Mouse (Mus musculus) hindbrain, embryonic 15.5 days (tissue): ENCODE results near the gene Ltbr. TPM values are rescaled to one million over a fixed set of nuclear protein-coding genes. Genes with fewer than 3 reads are reported as not detected.

ENCODE experiments used
- ATAC-seq: fragments of 200-750 bp; cut with Nextera tagmentation; 2 replicates; pipeline ENCODE4 v1.8.0; 2017; ENCODE audit warnings: low read depth, moderate number of reproducible peaks, moderate TSS enrichment; ENCODE audit not compliant: low FRiP score
- H3K27ac ChIP-seq: fragments of 300-500 bp; sonication (generic); replicated peaks from 2 replicates; pipeline ENCODE4 v1.5.1; 2015; ENCODE audit warnings: mild to moderate bottlenecking, inconsistent platforms
- H3K27me3 ChIP-seq: fragments of 300-500 bp; sonication (generic); 2 replicates; pipeline ENCODE4 v1.6.1; 2015; ENCODE audit warnings: control low read depth, inconsistent platforms
- H3K36me3 ChIP-seq: fragments of 300-500 bp; sonication (generic); 2 replicates; pipeline ENCODE4 v1.6.1; 2015; ENCODE audit warnings: control low read depth, inconsistent platforms
- H3K4me1 ChIP-seq: fragments of 300-500 bp; sonication (generic); replicated peaks from 2 replicates; pipeline ENCODE4 v1.6.1; 2015; ENCODE audit warnings: control low read depth, inconsistent platforms
- H3K4me2 ChIP-seq: fragments of 300-500 bp; sonication (generic); 2 replicates; pipeline ENCODE4 v1.6.1; 2015; ENCODE audit warnings: moderate library complexity, mild to moderate bottlenecking, inconsistent platforms
- H3K4me3 ChIP-seq: fragments of 300-500 bp; sonication (generic); 2 replicates; pipeline ENCODE4 v1.5.1; 2015; ENCODE audit warnings: mild to moderate bottlenecking, inconsistent platforms
- H3K9ac ChIP-seq: fragments of 300-500 bp; sonication (generic); 2 replicates; pipeline ENCODE4 v1.6.1; 2015; ENCODE audit warnings: inconsistent platforms
- H3K9me3 ChIP-seq: fragments of 300-500 bp; sonication (generic); 2 replicates; pipeline ENCODE4 v1.6.1; 2016; ENCODE audit warnings: control low read depth, inconsistent platforms
- WGBS: fragments of 180-500 bp; shearing (Covaris S2); methylation state at CpG from one replicate; pipeline ENCODE4 v1.1.7; 2015; 5-methylcytosine and 5-hydroxymethylcytosine counted together
- polyA plus RNA-seq: library from polyadenylated mRNA; unstranded; fragments of >200 nt; fragmentation: Nextera tagmentation; extraction: Ambion mirVana; gene quantifications from 2 replicates; pipeline ENCODE4 v1.2.1, GENCODE M21; 2015

Ltbr gene
- 15.3 and 15.6 TPM in 2 replicates for polyA plus RNA-seq

GRCm38 (mm10) chr6:125313546-125314230, at the start of gene Ltbr:
Ltbr (minus strand) TSS chr6:125313885.
- peak within 1 kb of the TSS; percentile 36 for H3K4me3 ChIP-seq
- 2% methylated on average over 32 of the region's 46 CpGs for WGBS
- H3K4me2 ChIP-seq = peak within 1 kb of the TSS; percentile 60
- no peaks in the 10 kb centered on the region for H3K27me3 ChIP-seq
- no peaks in the 10 kb centered on the region for H3K36me3 ChIP-seq
- H3K9me3 ChIP-seq = no peaks in the 10 kb centered on the region
- peaks cover 19% of the 10 kb centered on the region for H3K4me1 ChIP-seq
- peak within 1 kb of the TSS; percentile 37 for H3K9ac ChIP-seq
- H3K27ac ChIP-seq = 0 out of 2 replicates have a peak within 1 kb of the TSS, but pooled peaks have one; percentile 12
- peak; percentile 80 for ATAC-seq

GRCm38 (mm10) chr6:125363021-125363420, 49.3 kb upstream of the Ltbr start:
- peak overlapping the region; percentile 38 for H3K4me2 ChIP-seq
- H3K9ac ChIP-seq = no peak overlapping the region
- no peaks in the 10 kb centered on the region for H3K36me3 ChIP-seq
- WGBS = 15% methylated on average over 15 of the region's 15 CpGs
- H3K9me3 ChIP-seq = no peaks in the 10 kb centered on the region
- H3K4me3 ChIP-seq = peak overlapping the region; percentile 8; the same call in 1 of the 2 replicates
- no peak; the same call in 1 of the 2 replicates for ATAC-seq
- H3K27ac ChIP-seq = no peak overlapping the region
- peaks cover 30% of the 10 kb centered on the region for H3K4me1 ChIP-seq
- peaks cover 40% of the 10 kb centered on the region for H3K27me3 ChIP-seq

GRCm38 (mm10) chr6:125361467-125362291, 48.0 kb upstream of the Ltbr start:
- peak; percentile 63 for ATAC-seq
- Histone ChIP-seq H3K27me3 (peaks cover 40% of the 10 kb centered on the region), H3K9me3 (no peaks in the 10 kb centered on the region), H3K4me3 (peak overlapping the region; percentile 31), H3K4me1 (peaks cover 30% of the 10 kb centered on the region), H3K9ac (peak overlapping the region; percentile 8; the same call in 1 of the 2 replicates), H3K4me2 (peak overlapping the region; percentile 60), H3K27ac (no peak overlapping the region), H3K36me3 (no peaks in the 10 kb centered on the region)
- 7% methylated on average over 38 of the region's 38 CpGs for WGBS

GRCm38 (mm10) chr6:125360846-125361245, 47.2 kb upstream of the Ltbr start:
- H3K9me3 ChIP-seq = no peaks in the 10 kb centered on the region
- H3K27me3 ChIP-seq = peaks cover 40% of the 10 kb centered on the region
- peaks cover 30% of the 10 kb centered on the region for H3K4me1 ChIP-seq
- H3K9ac ChIP-seq = no peak overlapping the region
- 44% methylated on average over 9 of the region's 9 CpGs for WGBS
- no peak for ATAC-seq
- peak overlapping the region; percentile 60 for H3K4me2 ChIP-seq
- no peak overlapping the region for H3K27ac ChIP-seq
- no peak overlapping the region for H3K4me3 ChIP-seq
- no peaks in the 10 kb centered on the region for H3K36me3 ChIP-seq

GRCm38 (mm10) chr6:125359999-125360398, 46.3 kb upstream of the Ltbr start:
- Histone ChIP-seq H3K4me1 (peaks cover 39% of the 10 kb centered on the region), H3K4me3 (no peak overlapping the region), H3K4me2 (no peak overlapping the region), H3K9ac (no peak overlapping the region), H3K27me3 (peaks cover 40% of the 10 kb centered on the region), H3K9me3 (no peaks in the 10 kb centered on the region), H3K27ac (no peak overlapping the region), H3K36me3 (no peaks in the 10 kb centered on the region)
- no peak for ATAC-seq
- 56% methylated on average over 9 of the region's 9 CpGs for WGBS

- no peaks in the 10 kb centered on the region for H3K36me3 ChIP-seq
- H3K9me3 ChIP-seq = no peaks in the 10 kb centered on the region
- WGBS = 88% methylated on average over 15 of the region's 15 CpGs
- no peak overlapping the region for H3K4me2 ChIP-seq
- no peak overlapping the region for H3K9ac ChIP-seq
- no peak overlapping the region for H3K27ac ChIP-seq
- no peak overlapping the region for H3K4me3 ChIP-seq
- peaks cover 14% of the 10 kb centered on the region for H3K27me3 ChIP-seq
- peaks cover 27% of the 10 kb centered on the region for H3K4me1 ChIP-seq
- ATAC-seq = no peak
Observed at GRCm38 (mm10) chr6:125357334-125357733, 43.6 kb upstream of the Ltbr start.

GRCm38 (mm10) chr6:125356264-125356663, 42.6 kb upstream of the Ltbr start:
- no peak overlapping the region for H3K4me2 ChIP-seq
- H3K9ac ChIP-seq = no peak overlapping the region
- no peak overlapping the region for H3K4me3 ChIP-seq
- no peaks in the 10 kb centered on the region for H3K36me3 ChIP-seq
- no peaks in the 10 kb centered on the region for H3K9me3 ChIP-seq
- 49% methylated on average over 8 of the region's 8 CpGs for WGBS
- peaks cover 20% of the 10 kb centered on the region for H3K4me1 ChIP-seq
- ATAC-seq = no peak
- no peak overlapping the region for H3K27ac ChIP-seq
- H3K27me3 ChIP-seq = peaks cover 10% of the 10 kb centered on the region; the same call in 1 of the 2 replicates

GRCm38 (mm10) chr6:125355197-125355741, 41.6 kb upstream of the Ltbr start:
- H3K4me3 ChIP-seq = no peak overlapping the region
- H3K9me3 ChIP-seq = no peaks in the 10 kb centered on the region
- H3K27me3 ChIP-seq = peaks cover under 1% of the 10 kb centered on the region; the same call in 1 of the 2 replicates
- no peaks in the 10 kb centered on the region for H3K36me3 ChIP-seq
- ATAC-seq = no peak
- peak overlapping the region; percentile 28 for H3K4me2 ChIP-seq
- no peak overlapping the region for H3K9ac ChIP-seq
- H3K27ac ChIP-seq = no peak overlapping the region
- 9% methylated on average over 10 of the region's 10 CpGs for WGBS
- peaks cover 17% of the 10 kb centered on the region for H3K4me1 ChIP-seq

- Histone ChIP-seq H3K9ac (no peak overlapping the region), H3K36me3 (no peaks in the 10 kb centered on the region), H3K9me3 (no peaks in the 10 kb centered on the region), H3K27ac (no peak overlapping the region), H3K4me2 (peak overlapping the region; percentile 28), H3K4me1 (peaks cover 24% of the 10 kb centered on the region), H3K27me3 (peaks cover 6% of the 10 kb centered on the region; the same call in 1 of the 2 replicates), H3K4me3 (no peak overlapping the region)
- WGBS = 15% methylated on average over 14 of the region's 14 CpGs
- 0 out of 2 replicates have a peak, but pooled peaks have one; percentile 16 for ATAC-seq
Observed at GRCm38 (mm10) chr6:125354352-125355151, 40.9 kb upstream of the Ltbr start.

GRCm38 (mm10) chr6:125353655-125354054, 40.0 kb upstream of the Ltbr start:
- Histone ChIP-seq H3K27me3 (peaks cover 7% of the 10 kb centered on the region; the same call in 1 of the 2 replicates), H3K4me1 (peaks cover 33% of the 10 kb centered on the region), H3K4me2 (no peak overlapping the region), H3K9me3 (no peaks in the 10 kb centered on the region), H3K36me3 (no peaks in the 10 kb centered on the region), H3K27ac (no peak overlapping the region), H3K4me3 (no peak overlapping the region), H3K9ac (no peak overlapping the region)
- ATAC-seq = no peak
- 89% methylated on average over 4 of the region's 4 CpGs for WGBS

- WGBS = 83% methylated on average over 11 of the region's 11 CpGs
- Histone ChIP-seq H3K9me3 (no peaks in the 10 kb centered on the region), H3K4me1 (peaks cover 33% of the 10 kb centered on the region), H3K9ac (no peak overlapping the region), H3K27ac (no peak overlapping the region), H3K4me2 (no peak overlapping the region), H3K27me3 (peaks cover 10% of the 10 kb centered on the region; the same call in 1 of the 2 replicates), H3K36me3 (no peaks in the 10 kb centered on the region), H3K4me3 (no peak overlapping the region)
- no peak for ATAC-seq
Observed at GRCm38 (mm10) chr6:125353221-125353620, 39.5 kb upstream of the Ltbr start.
